Mouse (Mus musculus): ENCODE data around the gene Cdk4. TPM values are rescaled to one million over a fixed set of nuclear protein-coding genes. Genes with fewer than 3 reads are reported as not detected.

Cdk4 gene
- polyA plus RNA-seq, 1 experiment from 2014 or later, result 657 TPM

DNA sequence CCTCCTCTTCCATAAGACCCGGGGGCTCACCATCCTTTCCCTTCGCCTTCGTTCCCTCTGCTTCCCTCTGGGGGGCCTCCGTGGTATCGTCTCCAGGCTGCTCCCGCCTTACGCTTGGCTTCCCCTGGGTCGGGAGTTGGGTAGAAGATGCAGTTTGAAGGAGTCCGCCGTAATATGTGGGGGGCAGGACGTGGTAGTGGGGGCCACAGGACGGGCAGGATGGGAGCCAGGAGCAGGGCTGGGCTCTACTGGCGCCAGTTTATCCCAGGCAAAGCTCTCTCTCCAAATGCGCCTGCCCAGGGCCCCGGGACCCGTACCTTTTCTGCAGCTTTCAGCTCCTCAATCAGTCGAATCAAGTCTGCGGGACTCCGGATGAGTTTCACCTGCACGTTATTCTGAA is 35.2 kb downstream of the Cdk4 start:
- Histone ChIP-seq H3K4me3 (ENCODE audit: low read depth, low read length) (no peak overlapping the region), H3K27ac (ENCODE audit: low read depth, low read length) (no peak overlapping the region), H3K9me3 (ENCODE audit: control insufficient read depth, low read length) (no peaks in the 10 kb centered on the region), H3K4me1 (ENCODE audit: control insufficient read depth, insufficient read depth, low read length) (no peaks in the 10 kb centered on the region), H3K36me3 (ENCODE audit: control insufficient read depth, insufficient read depth, low read length) (peaks cover 39% of the 10 kb centered on the region), H3K27me3 (ENCODE audit: control insufficient read depth, insufficient read depth, low read length) (no peaks in the 10 kb centered on the region), H3K9ac (replicated peaks; ENCODE audit: low read depth, low read length) (no peak overlapping the region), H3K4me2 (ENCODE audit: low read depth, low read length) (no peak overlapping the region)
- 79% methylated on average over 20 of the region's 20 CpGs for WGBS
- ATAC-seq (ENCODE audit: low read depth), result no peak

DNA sequence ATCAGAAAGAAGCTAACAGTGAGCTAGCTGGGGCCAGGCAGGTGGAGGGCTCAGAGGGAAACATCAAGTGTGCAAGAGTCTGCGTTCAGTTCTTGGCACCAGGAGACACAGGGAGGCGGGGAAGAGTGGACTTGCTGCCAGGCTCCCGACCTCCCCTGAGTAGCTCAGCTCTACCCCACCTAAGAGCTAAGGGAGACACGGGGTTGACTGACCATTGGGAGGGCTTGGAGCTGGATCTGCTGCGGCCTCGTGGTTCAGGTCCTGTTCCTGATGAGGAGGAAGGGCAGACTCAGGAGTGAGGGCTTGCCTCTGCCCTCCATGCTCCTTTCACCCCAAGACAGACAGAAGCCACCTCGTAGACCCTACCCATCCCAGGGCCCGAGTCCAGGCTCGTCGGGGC is 35.9 kb downstream of the Cdk4 start:
- no peak overlapping the region for H3K9ac ChIP-seq (replicated peaks; ENCODE audit: low read depth, low read length)
- no peak for ATAC-seq (ENCODE audit: low read depth)
- peaks cover 39% of the 10 kb centered on the region for H3K36me3 ChIP-seq (ENCODE audit: control insufficient read depth, insufficient read depth, low read length)
- H3K27me3 ChIP-seq (ENCODE audit: control insufficient read depth, insufficient read depth, low read length), result no peaks in the 10 kb centered on the region
- 92% methylated on average over 10 of the region's 10 CpGs for WGBS
- no peak overlapping the region for H3K4me2 ChIP-seq (ENCODE audit: low read depth, low read length)
- no peaks in the 10 kb centered on the region for H3K4me1 ChIP-seq (ENCODE audit: control insufficient read depth, insufficient read depth, low read length)
- no peak overlapping the region for H3K4me3 ChIP-seq (ENCODE audit: low read depth, low read length)
- H3K27ac ChIP-seq (ENCODE audit: low read depth, low read length), result no peak overlapping the region
- no peaks in the 10 kb centered on the region for H3K9me3 ChIP-seq (ENCODE audit: control insufficient read depth, low read length)

DNA sequence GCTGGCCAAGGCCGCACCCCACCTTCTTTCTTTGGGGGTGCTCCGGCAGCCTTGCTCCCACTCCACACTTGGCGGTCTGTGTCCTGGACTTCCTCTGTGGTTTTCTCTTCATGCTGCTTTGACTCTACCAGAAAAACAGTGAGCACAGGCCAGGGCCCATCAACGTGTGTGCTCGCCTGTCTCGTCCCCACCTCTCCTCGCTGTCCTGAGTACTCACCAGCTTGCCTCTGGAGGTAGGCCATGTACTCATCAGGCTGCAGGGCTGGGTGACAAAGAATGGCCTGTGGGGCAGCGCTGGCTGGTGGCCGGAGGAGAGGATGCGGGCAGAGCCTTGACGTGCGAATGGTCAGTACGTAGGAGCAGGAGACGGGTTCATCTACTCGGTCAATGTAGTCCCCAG is 36.5 kb downstream of the Cdk4 start:
- Histone ChIP-seq H3K9me3 (ENCODE audit: control insufficient read depth, low read length) (no peaks in the 10 kb centered on the region), H3K9ac (replicated peaks; ENCODE audit: low read depth, low read length) (no peak overlapping the region), H3K4me1 (ENCODE audit: control insufficient read depth, insufficient read depth, low read length) (no peaks in the 10 kb centered on the region), H3K27ac (ENCODE audit: low read depth, low read length) (no peak overlapping the region), H3K36me3 (ENCODE audit: control insufficient read depth, insufficient read depth, low read length) (peaks cover 40% of the 10 kb centered on the region), H3K4me3 (ENCODE audit: low read depth, low read length) (no peak overlapping the region), H3K27me3 (ENCODE audit: control insufficient read depth, insufficient read depth, low read length) (no peaks in the 10 kb centered on the region), H3K4me2 (ENCODE audit: low read depth, low read length) (no peak overlapping the region)
- 94% methylated on average over 15 of the region's 15 CpGs for WGBS
- ATAC-seq (ENCODE audit: low read depth), result no peak

DNA sequence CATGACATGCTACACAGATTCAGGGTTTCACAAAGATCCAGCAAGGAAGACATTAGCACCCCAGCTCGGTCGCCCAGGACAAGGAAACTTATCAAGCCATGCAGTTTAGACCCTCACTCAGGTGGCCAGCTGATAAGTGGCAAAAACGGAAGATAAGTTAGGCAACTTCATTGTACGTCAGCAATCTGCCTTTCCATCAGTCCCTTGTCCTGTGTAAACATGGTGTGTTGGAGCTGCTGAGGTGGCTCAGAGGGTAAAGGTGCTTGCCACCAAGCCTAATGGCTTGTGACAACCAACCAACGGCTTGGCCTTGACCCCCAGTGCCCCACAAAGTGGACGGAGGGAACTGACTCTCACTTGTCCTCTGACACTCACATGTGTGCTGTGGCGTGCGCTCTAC is 37.1 kb downstream of the Cdk4 start:
- Histone ChIP-seq H3K9ac (replicated peaks; ENCODE audit: low read depth, low read length) (no peak overlapping the region), H3K9me3 (ENCODE audit: control insufficient read depth, low read length) (no peaks in the 10 kb centered on the region), H3K4me3 (ENCODE audit: low read depth, low read length) (no peak overlapping the region), H3K36me3 (ENCODE audit: control insufficient read depth, insufficient read depth, low read length) (peaks cover 38% of the 10 kb centered on the region), H3K27ac (ENCODE audit: low read depth, low read length) (no peak overlapping the region), H3K4me1 (ENCODE audit: control insufficient read depth, insufficient read depth, low read length) (no peaks in the 10 kb centered on the region), H3K4me2 (ENCODE audit: low read depth, low read length) (no peak overlapping the region), H3K27me3 (ENCODE audit: control insufficient read depth, insufficient read depth, low read length) (no peaks in the 10 kb centered on the region)
- 92% methylated on average over 8 of the region's 8 CpGs for WGBS
- no peak for ATAC-seq (ENCODE audit: low read depth)

DNA sequence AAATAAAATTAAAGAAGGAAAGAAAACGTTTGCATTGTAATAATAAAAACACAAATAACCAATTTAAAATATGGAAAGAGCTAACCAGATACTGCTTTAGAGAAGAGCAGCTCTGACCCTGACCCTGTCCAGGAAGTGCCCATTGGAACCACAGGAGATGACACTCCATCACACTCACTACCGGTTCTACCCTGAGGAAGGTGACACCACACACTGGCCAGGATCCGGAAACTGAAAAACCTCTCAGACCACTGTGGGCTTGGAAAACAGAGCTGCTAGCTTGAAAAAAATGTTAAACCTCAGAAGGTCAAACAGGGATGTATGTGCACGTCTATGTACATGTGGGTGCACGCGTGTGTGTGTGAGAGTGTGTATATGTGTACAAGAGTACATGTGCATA is 37.8 kb downstream of the Cdk4 start:
- Histone ChIP-seq H3K27ac (ENCODE audit: low read depth, low read length) (no peak overlapping the region), H3K4me1 (ENCODE audit: control insufficient read depth, insufficient read depth, low read length) (no peaks in the 10 kb centered on the region), H3K27me3 (ENCODE audit: control insufficient read depth, insufficient read depth, low read length) (no peaks in the 10 kb centered on the region), H3K9ac (replicated peaks; ENCODE audit: low read depth, low read length) (no peak overlapping the region), H3K4me3 (ENCODE audit: low read depth, low read length) (no peak overlapping the region), H3K4me2 (ENCODE audit: low read depth, low read length) (no peak overlapping the region), H3K9me3 (ENCODE audit: control insufficient read depth, low read length) (no peaks in the 10 kb centered on the region), H3K36me3 (ENCODE audit: control insufficient read depth, insufficient read depth, low read length) (peaks cover 30% of the 10 kb centered on the region)
- 87% methylated on average over 6 of the region's 6 CpGs for WGBS
- ATAC-seq (ENCODE audit: low read depth), result no peak

DNA sequence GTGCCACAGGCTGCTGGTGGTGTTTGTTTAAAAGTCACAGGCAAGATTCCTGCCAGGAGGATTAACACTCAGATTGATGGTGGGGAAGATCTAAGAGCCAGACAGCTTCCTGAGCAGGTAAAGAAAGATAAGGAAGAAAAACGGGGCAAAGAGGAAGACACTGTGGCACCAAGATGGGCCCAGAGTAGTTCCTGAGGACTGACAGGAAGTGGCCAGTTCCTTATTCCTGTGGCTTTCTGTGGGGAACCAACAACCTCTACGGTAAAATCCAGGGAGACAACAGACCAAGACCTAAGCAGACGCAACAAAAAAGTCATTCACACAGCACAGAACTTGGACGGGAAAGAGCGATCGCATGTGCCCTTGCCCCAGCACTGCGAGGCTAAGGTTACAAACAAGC is 40.3 kb downstream of the Cdk4 start:
- H3K4me2 ChIP-seq (ENCODE audit: low read depth, low read length), result no peak overlapping the region
- no peak overlapping the region for H3K4me3 ChIP-seq (ENCODE audit: low read depth, low read length)
- no peaks in the 10 kb centered on the region for H3K4me1 ChIP-seq (ENCODE audit: control insufficient read depth, insufficient read depth, low read length)
- H3K36me3 ChIP-seq (ENCODE audit: control insufficient read depth, insufficient read depth, low read length), result peaks cover 26% of the 10 kb centered on the region
- WGBS, result 93% methylated on average over 7 of the region's 7 CpGs
- no peak overlapping the region for H3K27ac ChIP-seq (ENCODE audit: low read depth, low read length)
- no peaks in the 10 kb centered on the region for H3K27me3 ChIP-seq (ENCODE audit: control insufficient read depth, insufficient read depth, low read length)
- no peaks in the 10 kb centered on the region for H3K9me3 ChIP-seq (ENCODE audit: control insufficient read depth, low read length)
- ATAC-seq (ENCODE audit: low read depth), result no peak
- no peak overlapping the region for H3K9ac ChIP-seq (replicated peaks; ENCODE audit: low read depth, low read length)

DNA sequence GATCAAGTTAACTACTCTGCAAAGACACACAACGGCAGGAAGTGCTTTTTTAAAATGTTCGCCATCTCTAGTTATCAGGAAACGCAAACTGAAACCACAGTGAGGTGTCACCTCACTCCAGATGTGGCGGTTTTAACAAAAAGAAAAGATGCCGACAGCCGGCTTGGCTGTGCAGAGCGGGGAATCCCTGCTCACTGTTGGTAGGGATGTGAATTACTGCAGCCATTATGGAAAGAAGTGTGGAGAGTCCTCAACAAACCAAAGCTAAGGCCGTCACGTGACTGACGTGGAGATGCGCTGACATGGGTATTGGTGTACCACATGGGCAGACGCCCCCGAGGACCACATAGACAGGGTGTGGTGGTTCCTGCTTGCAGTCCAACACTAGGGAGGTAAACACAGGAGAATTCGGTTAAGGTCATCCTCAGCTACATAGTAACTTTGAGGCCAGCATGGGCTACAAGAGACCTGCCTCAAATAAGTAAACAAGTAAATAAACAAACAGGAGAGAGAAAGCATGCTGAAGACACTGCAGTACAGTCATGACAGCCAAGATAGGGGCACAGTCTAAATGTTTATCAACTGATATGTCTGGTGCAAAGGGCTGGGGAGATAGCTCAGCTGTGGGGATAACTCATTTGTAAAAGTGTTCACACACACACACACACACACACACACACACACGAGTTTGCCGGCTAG is 44.4 kb downstream of the Cdk4 start:
- no peaks in the 10 kb centered on the region for H3K9me3 ChIP-seq (ENCODE audit: control insufficient read depth, low read length)
- 92% methylated on average over 16 of the region's 16 CpGs for WGBS
- no peak overlapping the region for H3K4me2 ChIP-seq (ENCODE audit: low read depth, low read length)
- no peaks in the 10 kb centered on the region for H3K27me3 ChIP-seq (ENCODE audit: control insufficient read depth, insufficient read depth, low read length)
- no peak for ATAC-seq (ENCODE audit: low read depth)
- H3K4me3 ChIP-seq (ENCODE audit: low read depth, low read length), result no peak overlapping the region
- H3K9ac ChIP-seq (replicated peaks; ENCODE audit: low read depth, low read length), result no peak overlapping the region
- no peaks in the 10 kb centered on the region for H3K4me1 ChIP-seq (ENCODE audit: control insufficient read depth, insufficient read depth, low read length)
- peaks cover 15% of the 10 kb centered on the region for H3K36me3 ChIP-seq (ENCODE audit: control insufficient read depth, insufficient read depth, low read length)
- no peak overlapping the region for H3K27ac ChIP-seq (ENCODE audit: low read depth, low read length)

DNA sequence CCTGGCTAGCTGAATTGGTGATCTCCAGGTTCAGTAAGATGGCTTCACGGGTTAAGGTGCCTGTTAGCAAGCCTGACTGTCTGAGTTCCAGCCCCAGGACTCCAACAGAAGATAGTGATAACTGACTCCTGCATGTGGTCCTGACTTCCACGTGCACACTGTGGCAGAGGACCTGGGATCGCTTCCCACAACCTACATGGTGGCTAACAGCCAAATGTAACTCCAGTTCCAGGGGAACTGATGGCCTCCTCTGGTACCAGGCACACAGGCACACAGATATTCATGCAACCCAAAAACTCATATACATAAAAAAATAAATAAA is 44.9 kb downstream of the Cdk4 start:
- WGBS, result 89% methylated on average over 3 of the region's 3 CpGs
- H3K27me3 ChIP-seq (ENCODE audit: control insufficient read depth, insufficient read depth, low read length), result no peaks in the 10 kb centered on the region

DNA sequence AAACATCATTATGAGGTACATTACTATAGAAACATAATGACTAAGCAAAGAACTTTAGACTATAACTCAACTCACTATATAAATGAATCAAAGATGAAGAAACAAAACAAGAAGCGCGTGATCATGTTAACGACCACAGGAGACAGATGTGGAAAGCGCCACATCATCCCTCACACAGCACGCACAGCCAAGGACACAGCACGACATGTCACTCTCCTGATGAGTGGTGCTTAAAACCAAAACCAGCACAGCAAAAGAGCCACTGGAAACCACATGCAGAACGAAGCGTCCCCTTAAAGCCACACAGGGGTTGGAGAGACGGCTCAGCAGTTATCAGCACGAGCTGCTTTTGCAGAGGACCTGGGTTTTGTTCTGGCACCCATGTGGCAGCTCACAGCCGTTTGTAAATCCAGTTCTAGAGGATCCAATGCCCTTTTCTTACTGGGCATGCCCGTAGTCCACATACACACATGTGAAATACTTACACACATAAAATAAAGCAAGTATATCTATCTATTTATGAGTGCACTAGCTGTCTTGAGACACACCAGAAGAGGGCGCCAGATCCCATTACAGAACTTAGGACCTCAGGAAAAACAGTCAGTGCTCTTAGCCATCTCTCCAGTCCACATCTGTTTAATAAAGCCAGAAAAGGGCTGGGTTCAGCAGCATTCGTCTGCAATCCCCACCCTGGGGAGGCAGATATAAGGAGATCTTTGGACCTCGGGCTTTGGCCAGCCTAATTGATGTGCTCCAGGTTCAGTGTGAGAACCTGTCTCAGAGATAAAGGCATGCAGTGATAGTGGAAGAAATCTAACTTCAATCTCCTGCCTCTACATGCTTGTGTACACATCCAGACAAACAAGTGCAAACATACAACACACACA is 47.9 kb downstream of the Cdk4 start:
- H3K9ac ChIP-seq (replicated peaks; ENCODE audit: low read depth, low read length), result no peak overlapping the region
- ATAC-seq (ENCODE audit: low read depth), result no peak
- no peaks in the 10 kb centered on the region for H3K9me3 ChIP-seq (ENCODE audit: control insufficient read depth, low read length)
- WGBS, result 91% methylated on average over 15 of the region's 15 CpGs
- H3K27me3 ChIP-seq (ENCODE audit: control insufficient read depth, insufficient read depth, low read length), result no peaks in the 10 kb centered on the region
- peaks cover 17% of the 10 kb centered on the region for H3K36me3 ChIP-seq (ENCODE audit: control insufficient read depth, insufficient read depth, low read length)
- H3K4me3 ChIP-seq (ENCODE audit: low read depth, low read length), result no peak overlapping the region
- no peak overlapping the region for H3K4me2 ChIP-seq (ENCODE audit: low read depth, low read length)
- no peak overlapping the region for H3K27ac ChIP-seq (ENCODE audit: low read depth, low read length)
- no peaks in the 10 kb centered on the region for H3K4me1 ChIP-seq (ENCODE audit: control insufficient read depth, insufficient read depth, low read length)

More for the DNA sequence above, 44.9 kb downstream of the Cdk4 start:
- Histone ChIP-seq H3K4me3 (ENCODE audit: low read depth, low read length) (no peak overlapping the region), H3K9ac (replicated peaks; ENCODE audit: low read depth, low read length) (no peak overlapping the region), H3K9me3 (ENCODE audit: control insufficient read depth, low read length) (no peaks in the 10 kb centered on the region), H3K27ac (ENCODE audit: low read depth, low read length) (no peak overlapping the region), H3K4me1 (ENCODE audit: control insufficient read depth, insufficient read depth, low read length) (no peaks in the 10 kb centered on the region), H3K4me2 (ENCODE audit: low read depth, low read length) (no peak overlapping the region), H3K36me3 (ENCODE audit: control insufficient read depth, insufficient read depth, low read length) (peaks cover 20% of the 10 kb centered on the region)
- no peak for ATAC-seq (ENCODE audit: low read depth)

Measured in neural tube, embryonic 14.5 days (tissue).